Mouse (Mus musculus): Measurements from ENCODE around the gene Zfyve9.

- TF ChIP-seq POLR2A (IDR thresholded peaks at IDR 0.05; ENCODE audit: borderline replicate concordance, control insufficient read depth, low read depth, low read length), result no peak
- no peak for TF ChIP-seq CTCF (IDR thresholded peaks at IDR 0.05; ENCODE audit: control insufficient read depth, insufficient read depth, low read length)
Observed at GRCm38 (mm10) chr4:108621504-108621903, 159.1 kb downstream of the Zfyve9 start.
